Mouse (Mus musculus): Measurements from ENCODE around the gene Abcd1. TPM values are rescaled to one million over a fixed set of nuclear protein-coding genes. Genes with fewer than 3 reads are reported as not detected.

The Abcd1 gene
- polyA plus RNA-seq (2012; ENCODE audit: insufficient read depth, low replicate concordance) = 35.2 and 45.1 TPM in 2 replicates

- H3K4me1 ChIP-seq = peaks cover 49% of the 10 kb centered on the region
- TF ChIP-seq FLI1 (IDR thresholded peaks at IDR 0.05; ENCODE audit: low read length) = peak; percentile 74; the same call in 1 of the 2 replicates
- no peak for TF ChIP-seq GATA1 (IDR thresholded peaks at IDR 0.05; ENCODE audit: borderline replicate concordance, low read length)
- no peaks in the 10 kb centered on the region for H3K9me3 ChIP-seq
- peak within 1 kb of the TSS; percentile 96 for H3K4me3 ChIP-seq (replicated peaks)
- H3K36me3 ChIP-seq (replicated peaks; ENCODE audit: low read length) = peaks cover 35% of the 10 kb centered on the region
- H3K27me3 ChIP-seq (replicated peaks) = peaks cover 22% of the 10 kb centered on the region
Observed at GRCm38 (mm10) chrX:73716109-73716661, at the start of gene Abcd1, which contains the start of gene Bcap31. Abcd1 (plus strand) TSS chrX:73716597. Bcap31 (minus strand) TSS chrX:73716175.

GRCm38 (mm10) chrX:73672031-73672431 is 44.4 kb upstream of the Abcd1 start:
- peaks cover 73% of the 10 kb centered on the region for H3K27me3 ChIP-seq (replicated peaks)
- peak overlapping the region; percentile 23 for H3K4me3 ChIP-seq (replicated peaks)
- no peaks in the 10 kb centered on the region for H3K36me3 ChIP-seq (replicated peaks; ENCODE audit: low read length)
- TF ChIP-seq GATA1 (IDR thresholded peaks at IDR 0.05; ENCODE audit: borderline replicate concordance, low read length) = no peak
- no peak for TF ChIP-seq FLI1 (IDR thresholded peaks at IDR 0.05; ENCODE audit: low read length)
- peaks cover 20% of the 10 kb centered on the region for H3K4me1 ChIP-seq
- peaks cover 8% of the 10 kb centered on the region; the same call in 1 of the 2 replicates for H3K9me3 ChIP-seq

DNA sequence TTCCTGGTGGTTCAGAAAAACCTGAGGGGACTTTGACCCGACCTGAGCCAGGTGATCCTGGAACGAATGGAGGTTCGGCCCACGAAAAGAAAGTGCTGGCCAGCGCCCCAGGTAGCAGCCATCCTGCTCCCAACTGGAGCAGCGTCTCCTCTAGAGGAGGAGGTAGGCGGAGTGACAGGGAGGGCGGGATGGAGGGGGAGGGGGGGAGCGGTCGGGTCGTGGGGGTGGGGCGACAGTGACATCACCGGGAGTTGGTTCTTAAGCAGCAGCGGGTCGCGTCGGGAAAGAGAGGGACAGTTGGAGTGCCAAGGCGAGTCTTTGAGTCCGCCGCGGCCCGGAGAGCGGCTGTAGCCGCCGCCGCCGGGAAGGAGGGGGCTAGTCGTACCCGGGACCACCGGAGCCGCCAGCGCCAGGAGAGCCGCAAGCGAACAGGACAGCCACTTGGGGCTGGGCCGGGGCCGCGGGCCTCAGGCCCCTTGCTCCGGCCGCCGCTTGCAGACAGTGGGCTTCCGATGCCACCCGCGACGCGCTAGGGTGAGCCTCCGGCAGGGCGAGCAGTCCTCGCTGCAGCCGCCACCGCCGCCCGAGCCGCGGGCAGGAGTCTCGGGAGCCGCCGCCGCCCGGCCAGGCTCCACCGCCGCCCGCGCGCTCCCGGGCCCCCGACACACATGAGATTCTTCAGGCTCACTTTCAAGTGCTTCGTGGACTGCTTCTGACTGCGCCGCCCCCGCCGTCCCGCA is 43.3 kb upstream of the Abcd1 start, which contains the start of gene Slc6a8:
Slc6a8 (plus strand) TSS at position 272 of the 740 bp plus-strand sequence.
- peak within 1 kb of the TSS; percentile 89 for H3K4me3 ChIP-seq (replicated peaks)
- peaks cover 20% of the 10 kb centered on the region for H3K4me1 ChIP-seq
- peaks cover 79% of the 10 kb centered on the region for H3K27me3 ChIP-seq (replicated peaks)
- peaks cover 8% of the 10 kb centered on the region; the same call in 1 of the 2 replicates for H3K9me3 ChIP-seq
- no peak for TF ChIP-seq GATA1 (IDR thresholded peaks at IDR 0.05; ENCODE audit: borderline replicate concordance, low read length)
- TF ChIP-seq FLI1 (IDR thresholded peaks at IDR 0.05; ENCODE audit: low read length) = no peak
- H3K36me3 ChIP-seq (replicated peaks; ENCODE audit: low read length) = no peaks in the 10 kb centered on the region

GRCm38 (mm10) chrX:73673619-73673967 is 42.8 kb upstream of the Abcd1 start:
- H3K9me3 ChIP-seq = peaks cover 8% of the 10 kb centered on the region; the same call in 1 of the 2 replicates
- TF ChIP-seq FLI1 (IDR thresholded peaks at IDR 0.05; ENCODE audit: low read length) (no peak), GATA1 (IDR thresholded peaks at IDR 0.05; ENCODE audit: borderline replicate concordance, low read length) (no peak)
- peaks cover 20% of the 10 kb centered on the region for H3K4me1 ChIP-seq
- no peaks in the 10 kb centered on the region for H3K36me3 ChIP-seq (replicated peaks; ENCODE audit: low read length)
- peak overlapping the region; percentile 89 for H3K4me3 ChIP-seq (replicated peaks)
- peaks cover 81% of the 10 kb centered on the region for H3K27me3 ChIP-seq (replicated peaks)

DNA sequence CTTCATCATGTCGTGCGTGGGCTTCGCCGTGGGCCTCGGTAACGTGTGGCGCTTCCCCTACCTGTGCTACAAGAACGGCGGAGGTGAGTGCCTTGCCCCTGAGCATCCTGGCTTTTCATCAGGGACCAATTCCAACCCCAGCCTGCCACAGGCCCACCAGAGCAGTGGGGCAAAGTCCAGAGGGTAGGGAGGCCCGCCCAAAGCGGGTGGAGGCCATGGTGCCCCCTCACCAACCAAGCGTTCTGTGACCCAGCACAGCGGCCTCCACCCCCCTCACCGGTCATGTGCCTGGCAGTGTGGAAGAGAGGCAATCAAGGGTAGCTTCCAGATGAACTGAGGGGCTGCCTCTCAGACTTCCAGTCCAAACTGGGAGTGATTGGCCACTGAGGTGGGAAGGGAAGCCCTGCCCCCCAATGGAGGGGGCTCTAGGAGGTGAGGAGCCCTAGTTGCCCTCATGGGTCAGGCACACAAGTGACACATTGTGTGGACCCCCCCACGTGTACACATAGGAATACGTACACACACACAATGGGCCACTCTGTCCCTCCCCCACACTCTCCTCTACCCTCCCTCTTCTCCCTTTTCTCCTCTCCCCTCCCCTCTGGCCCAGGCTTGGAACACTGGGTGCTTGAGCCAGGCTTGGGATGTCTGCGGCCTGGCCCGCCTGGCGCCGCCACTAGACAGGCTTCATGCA is 42.3 kb upstream of the Abcd1 start:
- Histone ChIP-seq H3K4me3 (replicated peaks) (peak overlapping the region; percentile 89), H3K4me1 (peaks cover 20% of the 10 kb centered on the region), H3K27me3 (replicated peaks) (peaks cover 85% of the 10 kb centered on the region), H3K36me3 (replicated peaks; ENCODE audit: low read length) (peaks cover 5% of the 10 kb centered on the region), H3K9me3 (peaks cover 8% of the 10 kb centered on the region; the same call in 1 of the 2 replicates)
- TF ChIP-seq GATA1 (IDR thresholded peaks at IDR 0.05; ENCODE audit: borderline replicate concordance, low read length) = no peak
- no peak for TF ChIP-seq FLI1 (IDR thresholded peaks at IDR 0.05; ENCODE audit: low read length)

- TF ChIP-seq GATA1 (IDR thresholded peaks at IDR 0.05; ENCODE audit: borderline replicate concordance, low read length) (no peak), FLI1 (IDR thresholded peaks at IDR 0.05; ENCODE audit: low read length) (no peak)
- Histone ChIP-seq H3K4me1 (peaks cover 20% of the 10 kb centered on the region), H3K4me3 (replicated peaks) (no peak overlapping the region), H3K36me3 (replicated peaks; ENCODE audit: low read length) (peaks cover 16% of the 10 kb centered on the region), H3K27me3 (replicated peaks) (peaks cover 82% of the 10 kb centered on the region), H3K9me3 (peaks cover 8% of the 10 kb centered on the region; the same call in 1 of the 2 replicates)
Observed at GRCm38 (mm10) chrX:73675231-73675630, 41.2 kb upstream of the Abcd1 start.

DNA sequence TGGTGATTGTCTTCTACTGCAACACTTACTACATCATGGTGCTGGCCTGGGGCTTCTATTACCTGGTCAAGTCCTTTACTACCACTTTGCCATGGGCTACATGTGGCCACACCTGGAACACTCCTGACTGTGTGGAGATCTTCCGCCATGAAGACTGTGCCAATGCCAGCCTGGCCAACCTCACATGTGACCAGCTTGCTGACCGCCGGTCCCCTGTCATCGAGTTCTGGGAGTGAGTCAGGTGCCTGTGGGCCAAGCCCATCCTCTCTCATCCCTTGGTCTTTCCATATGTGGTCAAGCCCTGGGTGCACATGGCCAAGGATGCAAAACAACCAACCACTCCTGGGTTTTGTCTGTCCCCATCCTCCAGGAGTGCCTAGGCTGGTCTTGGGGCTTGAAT is 39.7 kb upstream of the Abcd1 start:
- Histone ChIP-seq H3K27me3 (replicated peaks) (peaks cover 78% of the 10 kb centered on the region), H3K36me3 (replicated peaks; ENCODE audit: low read length) (peaks cover 29% of the 10 kb centered on the region), H3K4me1 (peaks cover 20% of the 10 kb centered on the region), H3K4me3 (replicated peaks) (no peak overlapping the region), H3K9me3 (peaks cover 8% of the 10 kb centered on the region; the same call in 1 of the 2 replicates)
- TF ChIP-seq FLI1 (IDR thresholded peaks at IDR 0.05; ENCODE audit: low read length) = no peak
- TF ChIP-seq GATA1 (IDR thresholded peaks at IDR 0.05; ENCODE audit: borderline replicate concordance, low read length) = no peak

DNA sequence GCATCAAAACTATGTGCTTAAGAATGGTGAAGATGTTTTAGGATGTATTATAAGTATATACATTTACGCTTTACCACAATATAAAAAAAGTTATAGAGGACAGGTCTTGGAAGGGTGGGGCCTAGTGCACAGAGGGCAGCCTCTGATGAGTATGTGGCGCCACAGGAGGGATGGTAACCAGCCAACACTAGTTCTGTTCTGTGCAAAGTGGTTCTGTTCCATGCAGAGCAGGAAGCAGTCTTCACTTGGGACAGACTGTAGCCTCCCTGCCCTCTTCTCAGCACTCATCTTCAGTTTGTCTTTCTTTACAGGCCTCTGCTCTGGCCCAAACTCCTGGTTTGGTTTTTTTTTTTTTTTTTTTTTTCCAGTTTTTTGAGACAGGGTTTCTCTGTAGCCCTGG is 32.2 kb upstream of the Abcd1 start:
- H3K9me3 ChIP-seq = no peaks in the 10 kb centered on the region
- peaks cover 28% of the 10 kb centered on the region for H3K27me3 ChIP-seq (replicated peaks)
- H3K4me1 ChIP-seq = peaks cover 14% of the 10 kb centered on the region
- TF ChIP-seq FLI1 (IDR thresholded peaks at IDR 0.05; ENCODE audit: low read length) (no peak), GATA1 (IDR thresholded peaks at IDR 0.05; ENCODE audit: borderline replicate concordance, low read length) (no peak)
- H3K36me3 ChIP-seq (replicated peaks; ENCODE audit: low read length) = peaks cover 97% of the 10 kb centered on the region
- no peak overlapping the region for H3K4me3 ChIP-seq (replicated peaks)

- H3K4me1 ChIP-seq = peaks cover 14% of the 10 kb centered on the region
- H3K9me3 ChIP-seq = no peaks in the 10 kb centered on the region
- H3K4me3 ChIP-seq (replicated peaks) = no peak overlapping the region
- H3K36me3 ChIP-seq (replicated peaks; ENCODE audit: low read length) = peaks cover 97% of the 10 kb centered on the region
- H3K27me3 ChIP-seq (replicated peaks) = peaks cover 28% of the 10 kb centered on the region
- no peak for TF ChIP-seq GATA1 (IDR thresholded peaks at IDR 0.05; ENCODE audit: borderline replicate concordance, low read length)
- TF ChIP-seq FLI1 (IDR thresholded peaks at IDR 0.05; ENCODE audit: low read length) = no peak
Observed at GRCm38 (mm10) chrX:73684978-73685377, 31.4 kb upstream of the Abcd1 start.
